Mouse (Mus musculus) c-Kit-positive CD71-negative TER-119-negative erythroid progenitor cells, embryonic 14.5 days (primary cell): Measurements from ENCODE around the gene Mettl25.

Experiments
- DNase-seq: peaks from one replicate; pipeline ENCODE4 v3.0.0-alpha.2; 2013; ENCODE audit warnings: low read depth

The Mettl25 gene

GRCm38 (mm10) chr10:105746019-105746418 lies 95.2 kb downstream of the Mettl25 start:
- DNase-seq = no peak

DNA sequence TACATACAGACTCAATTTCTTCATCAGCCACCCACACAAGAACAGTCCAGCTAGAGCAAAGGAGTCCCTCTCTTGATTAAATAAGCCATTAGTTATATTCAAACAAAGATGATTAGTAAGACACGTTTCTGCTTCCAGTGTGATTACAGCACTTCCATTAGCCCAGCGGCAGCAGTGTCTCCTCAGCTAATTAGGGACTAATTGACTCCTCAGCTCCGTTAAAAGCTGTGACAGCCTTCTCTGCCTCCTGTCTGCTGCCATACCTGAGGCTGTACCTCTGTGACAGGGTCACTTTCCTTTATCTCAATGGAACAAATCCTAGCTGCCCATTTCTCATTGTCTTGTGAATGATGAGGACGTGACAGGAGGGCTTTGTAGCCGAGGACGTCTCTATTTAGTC lies 99.4 kb downstream of the Mettl25 start:
- DNase-seq = no peak

- no peak for DNase-seq
Measured at GRCm38 (mm10) chr10:105738942-105739341, 102.2 kb downstream of the Mettl25 start.

DNA sequence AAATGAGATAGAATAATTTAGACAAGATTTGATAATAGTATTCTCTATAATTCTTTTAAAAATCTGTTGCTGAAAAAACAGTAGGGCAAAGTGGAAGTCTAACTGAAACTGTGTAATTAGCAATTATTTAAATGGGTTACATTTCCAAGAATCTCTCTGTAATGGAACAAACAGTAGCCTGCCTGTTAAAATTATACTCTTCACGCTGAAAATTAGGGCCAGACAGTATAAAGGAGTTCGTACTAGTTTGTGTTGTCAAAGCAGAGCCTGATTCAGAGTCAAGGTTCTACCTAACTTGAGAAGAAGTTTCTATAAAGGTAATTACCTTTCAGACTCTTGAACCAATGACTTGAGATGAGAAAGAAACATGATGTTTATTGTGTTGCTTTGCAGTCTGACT lies 113.4 kb downstream of the Mettl25 start:
- DNase-seq = no peak

- DNase-seq = no peak
Measured at GRCm38 (mm10) chr10:105727353-105727752, 113.8 kb downstream of the Mettl25 start.

GRCm38 (mm10) chr10:105714844-105715243 lies 126.3 kb downstream of the Mettl25 start:
- peak; percentile 28 for DNase-seq

- DNase-seq = no peak
Measured at GRCm38 (mm10) chr10:105714366-105714765, 126.8 kb downstream of the Mettl25 start.

DNA sequence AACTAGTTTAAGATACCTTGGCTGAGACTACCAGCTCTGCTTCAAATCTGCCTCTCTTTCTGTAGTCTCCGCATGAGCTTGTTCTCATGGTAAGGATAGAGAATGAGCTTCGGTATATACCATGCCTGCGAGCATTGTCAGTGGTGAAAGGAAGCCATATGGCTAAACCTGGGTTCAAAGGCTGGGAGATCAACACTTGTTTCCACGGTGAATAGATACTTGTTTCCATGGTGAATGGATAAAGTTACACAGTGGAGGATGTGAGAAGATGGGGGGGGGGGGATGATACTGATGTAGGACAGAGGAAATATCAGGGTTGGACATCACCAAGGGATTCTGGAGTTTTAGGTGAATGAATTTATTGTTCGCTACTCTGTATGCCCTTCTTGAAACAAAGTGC lies 128.0 kb downstream of the Mettl25 start:
- DNase-seq = no peak
